Mouse (Mus musculus): ENCODE measurements around the gene Prpf18. TPM values are rescaled to one million over a fixed set of nuclear protein-coding genes. Genes with fewer than 3 reads are reported as not detected.

Prpf18 gene
- polyA plus RNA-seq, 1 experiment from 2014 or later = 35.7 TPM

DNA sequence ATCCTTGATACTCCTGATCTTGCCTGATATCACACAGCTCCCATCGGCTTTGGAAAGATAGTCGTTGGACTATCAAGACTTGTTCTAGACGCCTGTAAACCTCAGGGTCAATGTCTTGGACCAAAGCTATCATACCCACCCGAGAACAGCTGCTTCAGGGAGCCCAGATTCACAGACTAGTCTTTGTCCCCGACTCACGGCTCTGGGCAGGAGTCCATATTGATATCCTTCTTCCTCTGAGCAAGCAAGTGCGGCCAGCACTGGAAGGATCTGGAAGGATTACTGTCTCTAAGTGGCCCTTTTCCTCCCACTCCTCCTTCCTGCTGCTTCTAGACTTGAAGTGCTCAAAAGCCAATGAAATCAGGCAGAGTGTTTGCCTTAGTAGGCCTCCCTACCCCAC lies 59.2 kb downstream of the Prpf18 start:
- 69% methylated on average over 7 of the region's 7 CpGs for WGBS
- Histone ChIP-seq H3K4me3 (no peak overlapping the region), H3K9me3 (replicated peaks) (no peaks in the 10 kb centered on the region), H3K4me2 (no peak overlapping the region), H3K27me3 (replicated peaks) (no peaks in the 10 kb centered on the region), H3K27ac (ENCODE audit: poor library complexity, severe bottlenecking) (peak overlapping the region; percentile 18), H3K9ac (no peak overlapping the region), H3K36me3 (peaks cover 89% of the 10 kb centered on the region), H3K4me1 (replicated peaks) (peaks cover 39% of the 10 kb centered on the region)
- no peak for ATAC-seq (ENCODE audit: insufficient number of reproducible peaks, low FRiP score)

- H3K9ac ChIP-seq = no peak overlapping the region
- H3K4me2 ChIP-seq = no peak overlapping the region
- no peak overlapping the region for H3K27ac ChIP-seq (ENCODE audit: poor library complexity, severe bottlenecking)
- no peaks in the 10 kb centered on the region for H3K9me3 ChIP-seq (replicated peaks)
- peaks cover 89% of the 10 kb centered on the region for H3K36me3 ChIP-seq
- H3K4me1 ChIP-seq (replicated peaks) = peaks cover 49% of the 10 kb centered on the region
- H3K27me3 ChIP-seq (replicated peaks) = no peaks in the 10 kb centered on the region
- WGBS = 72% methylated on average over 3 of the region's 3 CpGs
- no peak for ATAC-seq (ENCODE audit: insufficient number of reproducible peaks, low FRiP score)
- H3K4me3 ChIP-seq = no peak overlapping the region
These were observed 60.3 kb downstream of the Prpf18 start for GRCm38 (mm10) chr2:4591647-4592046.

GRCm38 (mm10) chr2:4587685-4588409 lies 64.1 kb downstream of the Prpf18 start:
- H3K9me3 ChIP-seq (replicated peaks) = no peaks in the 10 kb centered on the region
- H3K27ac ChIP-seq (ENCODE audit: poor library complexity, severe bottlenecking) = no peak overlapping the region
- H3K4me1 ChIP-seq (replicated peaks) = peaks cover 45% of the 10 kb centered on the region
- no peak overlapping the region for H3K4me2 ChIP-seq
- WGBS = 64% methylated on average over 13 of the region's 13 CpGs
- H3K9ac ChIP-seq = no peak overlapping the region
- no peak for ATAC-seq (ENCODE audit: insufficient number of reproducible peaks, low FRiP score)
- peaks cover 58% of the 10 kb centered on the region for H3K36me3 ChIP-seq
- H3K4me3 ChIP-seq = no peak overlapping the region
- no peaks in the 10 kb centered on the region for H3K27me3 ChIP-seq (replicated peaks)

DNA sequence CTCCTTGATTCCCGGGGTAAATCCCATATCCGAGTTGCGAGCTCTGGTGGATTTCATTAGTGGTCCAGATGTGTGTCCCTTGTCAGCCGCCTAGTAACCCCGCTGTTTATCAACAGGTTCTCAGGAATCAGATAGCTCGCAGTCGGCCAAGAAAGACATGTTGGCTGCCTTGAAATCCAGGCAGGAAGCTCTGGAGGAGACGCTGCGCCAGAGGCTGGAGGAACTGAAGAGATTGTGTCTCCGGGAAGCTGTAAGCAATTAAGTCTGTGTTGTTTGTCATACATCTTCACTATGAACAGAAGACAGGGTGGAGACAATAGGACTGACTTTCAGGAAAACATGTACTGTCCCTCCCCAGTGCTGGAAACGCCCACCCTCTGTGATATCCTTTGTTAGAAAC lies 65.7 kb downstream of the Prpf18 start:
- Histone ChIP-seq H3K27me3 (replicated peaks) (no peaks in the 10 kb centered on the region), H3K9me3 (replicated peaks) (no peaks in the 10 kb centered on the region), H3K9ac (no peak overlapping the region), H3K36me3 (peaks cover 49% of the 10 kb centered on the region), H3K4me1 (replicated peaks) (peaks cover 36% of the 10 kb centered on the region), H3K4me2 (no peak overlapping the region), H3K4me3 (no peak overlapping the region), H3K27ac (ENCODE audit: poor library complexity, severe bottlenecking) (no peak overlapping the region)
- 40% methylated on average over 11 of the region's 11 CpGs for WGBS
- ATAC-seq (ENCODE audit: insufficient number of reproducible peaks, low FRiP score) = 0 out of 2 replicates have a peak, but pooled peaks have one; percentile 10

GRCm38 (mm10) chr2:4584252-4584651 lies 67.7 kb downstream of the Prpf18 start:
- Histone ChIP-seq H3K36me3 (peaks cover 40% of the 10 kb centered on the region), H3K9ac (no peak overlapping the region), H3K4me3 (no peak overlapping the region), H3K9me3 (replicated peaks) (no peaks in the 10 kb centered on the region), H3K4me1 (replicated peaks) (peaks cover 42% of the 10 kb centered on the region), H3K27me3 (replicated peaks) (no peaks in the 10 kb centered on the region), H3K4me2 (no peak overlapping the region), H3K27ac (ENCODE audit: poor library complexity, severe bottlenecking) (no peak overlapping the region)
- ATAC-seq (ENCODE audit: insufficient number of reproducible peaks, low FRiP score) = no peak
- 85% methylated on average over 5 of the region's 5 CpGs for WGBS

DNA sequence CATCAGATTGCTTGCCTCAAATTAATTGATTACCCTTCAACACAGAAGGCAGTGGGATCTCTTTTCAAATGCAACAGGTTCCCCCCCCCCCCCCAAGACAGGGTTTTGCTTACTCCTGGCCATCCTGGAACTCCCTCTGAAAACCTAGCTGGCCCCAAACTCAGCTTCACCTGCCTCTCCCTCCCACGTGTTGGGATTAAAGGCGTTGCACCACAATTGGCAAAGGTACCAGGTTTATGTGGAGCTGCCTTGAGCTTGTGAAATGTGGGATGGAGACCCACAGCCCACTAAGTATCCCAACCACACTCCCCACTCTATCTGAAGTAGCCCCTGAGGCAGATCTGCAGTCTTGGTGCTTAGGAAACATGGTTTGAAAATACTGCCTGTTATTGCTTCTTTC lies 69.0 kb downstream of the Prpf18 start:
- Histone ChIP-seq H3K4me2 (no peak overlapping the region), H3K4me3 (no peak overlapping the region), H3K27me3 (replicated peaks) (no peaks in the 10 kb centered on the region), H3K9ac (no peak overlapping the region), H3K27ac (ENCODE audit: poor library complexity, severe bottlenecking) (no peak overlapping the region), H3K36me3 (peaks cover 40% of the 10 kb centered on the region), H3K4me1 (replicated peaks) (peaks cover 37% of the 10 kb centered on the region), H3K9me3 (replicated peaks) (no peaks in the 10 kb centered on the region)
- 90% methylated on average over 2 of the region's 2 CpGs for WGBS
- ATAC-seq (ENCODE audit: insufficient number of reproducible peaks, low FRiP score) = no peak

DNA sequence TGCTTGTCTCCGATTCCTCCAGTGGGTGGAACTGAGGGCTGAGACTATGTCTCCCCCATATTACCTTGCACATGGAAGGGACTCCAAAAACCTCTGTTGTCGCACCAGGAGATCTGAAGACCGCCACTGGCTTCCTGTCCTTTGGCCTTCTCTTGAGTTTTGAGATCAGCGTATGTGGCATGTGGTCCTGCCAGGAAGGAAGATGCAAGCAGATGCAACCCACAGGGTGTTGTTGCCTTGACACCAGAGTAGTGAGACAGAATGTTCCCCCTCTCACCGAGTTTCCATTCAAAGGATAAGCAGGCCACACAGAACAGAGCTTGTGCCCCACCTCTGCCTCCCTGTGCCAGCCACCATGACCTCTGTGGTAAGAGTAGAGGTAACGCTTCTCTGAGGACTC lies 71.2 kb downstream of the Prpf18 start:
- H3K4me3 ChIP-seq = no peak overlapping the region
- 82% methylated on average over 6 of the region's 6 CpGs for WGBS
- peaks cover 19% of the 10 kb centered on the region for H3K4me1 ChIP-seq (replicated peaks)
- no peaks in the 10 kb centered on the region for H3K27me3 ChIP-seq (replicated peaks)
- ATAC-seq (ENCODE audit: insufficient number of reproducible peaks, low FRiP score) = no peak
- H3K36me3 ChIP-seq = peaks cover 33% of the 10 kb centered on the region
- no peak overlapping the region for H3K9ac ChIP-seq
- H3K27ac ChIP-seq (ENCODE audit: poor library complexity, severe bottlenecking) = no peak overlapping the region
- no peak overlapping the region for H3K4me2 ChIP-seq
- no peaks in the 10 kb centered on the region for H3K9me3 ChIP-seq (replicated peaks)

GRCm38 (mm10) chr2:4579357-4580068 lies 72.4 kb downstream of the Prpf18 start:
- Histone ChIP-seq H3K9me3 (replicated peaks) (no peaks in the 10 kb centered on the region), H3K27me3 (replicated peaks) (no peaks in the 10 kb centered on the region), H3K9ac (no peak overlapping the region), H3K4me1 (replicated peaks) (peaks cover 19% of the 10 kb centered on the region), H3K36me3 (peaks cover 44% of the 10 kb centered on the region), H3K4me2 (no peak overlapping the region), H3K4me3 (no peak overlapping the region), H3K27ac (ENCODE audit: poor library complexity, severe bottlenecking) (no peak overlapping the region; the same call in 1 of the 2 replicates)
- WGBS = 76% methylated on average over 8 of the region's 8 CpGs
- ATAC-seq (ENCODE audit: insufficient number of reproducible peaks, low FRiP score) = no peak

- ATAC-seq (ENCODE audit: insufficient number of reproducible peaks, low FRiP score) = no peak
- 83% methylated on average over 5 of the region's 5 CpGs for WGBS
- peaks cover 57% of the 10 kb centered on the region for H3K36me3 ChIP-seq
- no peaks in the 10 kb centered on the region for H3K9me3 ChIP-seq (replicated peaks)
- no peak overlapping the region for H3K27ac ChIP-seq (ENCODE audit: poor library complexity, severe bottlenecking)
- no peaks in the 10 kb centered on the region for H3K27me3 ChIP-seq (replicated peaks)
- no peak overlapping the region for H3K4me2 ChIP-seq
- H3K4me1 ChIP-seq (replicated peaks) = peaks cover 19% of the 10 kb centered on the region
- H3K9ac ChIP-seq = no peak overlapping the region
- H3K4me3 ChIP-seq = no peak overlapping the region
These were observed 73.6 kb downstream of the Prpf18 start for GRCm38 (mm10) chr2:4578291-4578690.

- 92% methylated on average over 7 of the region's 7 CpGs for WGBS
- Histone ChIP-seq H3K9ac (no peak overlapping the region), H3K27ac (ENCODE audit: poor library complexity, severe bottlenecking) (no peak overlapping the region), H3K27me3 (replicated peaks) (no peaks in the 10 kb centered on the region), H3K9me3 (replicated peaks) (no peaks in the 10 kb centered on the region), H3K36me3 (peaks cover 65% of the 10 kb centered on the region), H3K4me2 (no peak overlapping the region), H3K4me1 (replicated peaks) (peaks cover 27% of the 10 kb centered on the region), H3K4me3 (no peak overlapping the region)
- ATAC-seq (ENCODE audit: insufficient number of reproducible peaks, low FRiP score) = no peak
These were observed 75.9 kb downstream of the Prpf18 start for GRCm38 (mm10) chr2:4575975-4576374.

DNA sequence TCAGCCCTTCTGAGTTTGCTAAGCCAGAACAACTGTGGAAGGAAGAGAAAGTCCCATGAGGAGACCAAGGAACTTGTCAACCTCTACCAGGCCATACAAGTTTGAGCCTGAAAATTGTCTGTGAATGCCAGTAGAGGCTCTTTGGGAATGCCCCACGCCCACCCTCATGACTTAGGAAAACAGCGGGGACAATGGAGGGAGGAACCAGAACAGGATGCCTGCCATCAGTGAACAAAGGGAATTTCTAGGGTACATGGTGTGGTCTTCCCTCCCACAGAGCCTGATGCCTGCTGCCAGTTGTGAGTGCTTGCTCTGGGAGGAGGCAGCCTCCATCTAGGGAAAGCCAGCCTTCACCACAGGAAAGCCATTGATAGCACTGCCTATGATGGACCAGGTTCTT lies 76.8 kb downstream of the Prpf18 start:
- Histone ChIP-seq H3K9ac (no peak overlapping the region), H3K27me3 (replicated peaks) (no peaks in the 10 kb centered on the region), H3K36me3 (peaks cover 60% of the 10 kb centered on the region), H3K4me3 (no peak overlapping the region), H3K4me2 (no peak overlapping the region), H3K9me3 (replicated peaks) (no peaks in the 10 kb centered on the region), H3K4me1 (replicated peaks) (peaks cover 34% of the 10 kb centered on the region), H3K27ac (ENCODE audit: poor library complexity, severe bottlenecking) (no peak overlapping the region)
- WGBS = 68% methylated on average over 2 of the region's 2 CpGs
- ATAC-seq (ENCODE audit: insufficient number of reproducible peaks, low FRiP score) = no peak

Measured in heart, embryonic 12.5 days (tissue).